In genomic region chr4:45513791-45514293, GRCm38 (mm10) we compare ENCODE assay signal across 8 mouse cellular contexts. TPM values are rescaled to one million over a fixed set of nuclear protein-coding genes. Genes with fewer than 3 reads are reported as not detected.
DNase-seq lines count a peak whose midpoint lies in the region; ATAC-seq and TF ChIP-seq lines count a peak whose summit lies in the region.

No protein-coding gene starts in this region.

- TF ChIP-seq CTCF in layer of hippocampus, adult 2 months (conservative IDR thresholded peaks at IDR 0.05), result no peak
- no peak for TF ChIP-seq CTCF in kidney, postnatal 0 days (IDR thresholded peaks at IDR 0.05; ENCODE audit: low read depth)

- 0 out of 2 replicates have a peak overlapping the region, but pooled peaks have one; percentile 13 for H3K9ac ChIP-seq in heart, embryonic 15.5 days
- 0 out of 2 replicates have a peak overlapping the region, but pooled peaks have one; percentile 15 for H3K9ac ChIP-seq in kidney, postnatal 0 days (ENCODE audit: low read depth, low read length)

- ATAC-seq in heart, embryonic 15.5 days (replicated peaks; ENCODE audit: insufficient number of reproducible peaks, insufficient read depth, low FRiP score, low read depth), result peak; percentile 73
- ATAC-seq in kidney, postnatal 0 days (replicated peaks; ENCODE audit: low FRiP score, low read depth), result peak; percentile 82

- no peak overlapping the region for H3K4me3 ChIP-seq in layer of hippocampus, adult 2 months
- H3K4me3 ChIP-seq in heart, embryonic 15.5 days, result peak overlapping the region; percentile 10; the same call in 1 of the 2 replicates
- H3K4me3 ChIP-seq in kidney, postnatal 0 days (replicated peaks; ENCODE audit: low read depth, low read length), result no peak overlapping the region

- H3K4me2 ChIP-seq in heart, embryonic 15.5 days, result peak overlapping the region; percentile 46
- peak overlapping the region; percentile 21 for H3K4me2 ChIP-seq in kidney, postnatal 0 days (ENCODE audit: low read length)

- H3K27me3 ChIP-seq in heart, embryonic 15.5 days, result no peaks in the 10 kb centered on the region
- no peaks in the 10 kb centered on the region for H3K27me3 ChIP-seq in kidney, postnatal 0 days (ENCODE audit: insufficient read depth, low read length)
- H3K27me3 ChIP-seq in splenic B cell, adult 2 months (ENCODE audit: control insufficient read depth, insufficient read depth, low read length, poor library complexity, severe bottlenecking), result 0 out of 2 replicates have a peak, but pooled peaks cover 1% of the 10 kb centered on the region

- peaks cover 90% of the 10 kb centered on the region for H3K4me1 ChIP-seq in heart, embryonic 15.5 days (replicated peaks)
- H3K4me1 ChIP-seq in kidney, postnatal 0 days (replicated peaks; ENCODE audit: insufficient read depth, low read length), result peaks cover 72% of the 10 kb centered on the region

- H3K36me3 ChIP-seq in heart, embryonic 15.5 days, result no peaks in the 10 kb centered on the region
- H3K36me3 ChIP-seq in kidney, postnatal 0 days (ENCODE audit: insufficient read depth, low read length), result no peaks in the 10 kb centered on the region
- H3K36me3 ChIP-seq in splenic B cell, adult 2 months (ENCODE audit: control insufficient read depth, insufficient read depth, low read length, poor library complexity, severe bottlenecking), result no peaks in the 10 kb centered on the region

- no peak for DNase-seq in layer of hippocampus, adult 2 months (ENCODE audit: low spot score in 2 of 2)
- DNase-seq in layer of hippocampus, postnatal 14 days (ENCODE audit: low spot score in 2 of 2), result no peak
- peak; percentile 79 for DNase-seq in embryo, embryonic 10 days (ENCODE audit: low spot score)
- DNase-seq in kidney, postnatal 0 days (ENCODE audit: low spot score), result peak; percentile 86
- DNase-seq in lung, postnatal 4 days, result peak; percentile 78 to 79
- peak; percentile 50 for DNase-seq in splenic B cell, adult 2 months (ENCODE audit: low read depth, low spot score)
- no peak for DNase-seq in layer of hippocampus, postnatal 10 days (ENCODE audit: low spot score in 2 of 2)

- 2% methylated on average over 10 of the region's 10 CpGs for WGBS in heart, embryonic 15.5 days
- 2% methylated on average over 10 of the region's 10 CpGs for WGBS in kidney, postnatal 0 days

- no peaks in the 10 kb centered on the region for H3K9me3 ChIP-seq in heart, embryonic 15.5 days (replicated peaks)
- no peaks in the 10 kb centered on the region for H3K9me3 ChIP-seq in kidney, postnatal 0 days (replicated peaks; ENCODE audit: low read length)

- peak overlapping the region; percentile 50 for H3K27ac ChIP-seq in layer of hippocampus, adult 2 months
- H3K27ac ChIP-seq in heart, embryonic 15.5 days, result peak overlapping the region; percentile 77
- H3K27ac ChIP-seq in kidney, postnatal 0 days, result peak overlapping the region; percentile 83

RNA-seq across cellular contexts. Expression of gene Shb, which starts 18.4 kb away (rescaled TPM):
- total RNA-seq in layer of hippocampus, adult 2 months (2021), result 10 to 100 TPM; 14.1 to 18.8 TPM
- total RNA-seq in layer of hippocampus, postnatal 14 days (2021), result 10 to 100 TPM; 21.5 to 24.9 TPM
- 8.6 and 10.7 TPM in 2 replicates for polyA plus RNA-seq in heart, embryonic 15.5 days (2015; fragmentation: Nextera tagmentation; extraction: Ambion mirVana)
- polyA plus RNA-seq in kidney, postnatal 0 days (2015; fragmentation: Nextera tagmentation; extraction: Ambion mirVana), result 5.4 and 6.6 TPM in 2 replicates
- total RNA-seq in layer of hippocampus, postnatal 10 days (2021), result 10 to 100 TPM; 27.0 to 29.0 TPM

Comparison
In these comparisons a context has a peak if more than half of its experiments do, and no peak if none do; other contexts are left out.
1. DNase-seq: peak in embryo, embryonic 10 days (single experiment), kidney, postnatal 0 days (single experiment), lung, postnatal 4 days (2 of 2) and splenic B cell, adult 2 months (single experiment); none in layer of hippocampus, adult 2 months (0 of 2), layer of hippocampus, postnatal 14 days (0 of 2) and layer of hippocampus, postnatal 10 days (0 of 2).
2. Peak in every context shown above with its lines, with median percentiles within 50 percentile points of each other: H3K27ac ChIP-seq.